Mouse (Mus musculus) spleen, adult 2 months (tissue): ENCODE measurements around the gene Tns1. TPM values are rescaled to one million over a fixed set of nuclear protein-coding genes. Genes with fewer than 3 reads are reported as not detected.
"Not testable (repeated sequence)": the region's sequence is repeated elsewhere in the genome, so short reads cannot be mapped to it uniquely, and the experiment has no call there.

ENCODE experiments used
- DNase-seq, 2 experiments: peaks; one replicate each; pipeline versions ENCODE4 v3.0.0 to v3.0.0-alpha.2; 2012 to 2021; ENCODE audit warnings: low spot score in 2 of 2, low read depth in 1 of 2
- H3K27ac ChIP-seq: fragments of 200-500 bp; 2 replicates; pipeline ENCODE4 v1.5.1; 2012; ENCODE audit warnings: low read length, inconsistent platforms; ENCODE audit not compliant: insufficient read depth
- H3K27me3 ChIP-seq: fragments of 200-500 bp; 2 replicates; pipeline ENCODE4 v1.6.1; 2012; ENCODE audit warnings: mild to moderate bottlenecking, moderate library complexity, low read length, inconsistent platforms; ENCODE audit not compliant: control insufficient read depth, insufficient read depth
- H3K36me3 ChIP-seq: fragments of 200-500 bp; 2 replicates; pipeline ENCODE4 v1.6.1; 2012; ENCODE audit warnings: mild to moderate bottlenecking, low read length, inconsistent platforms; ENCODE audit not compliant: control insufficient read depth, insufficient read depth
- H3K4me1 ChIP-seq: fragments of 200-500 bp; 2 replicates; pipeline ENCODE4 v1.6.1; 2011; ENCODE audit warnings: inconsistent platforms; ENCODE audit not compliant: control insufficient read depth, insufficient read depth, insufficient read length
- H3K4me3 ChIP-seq: fragments of 200-500 bp; 2 replicates; pipeline ENCODE4 v1.5.1; 2011; ENCODE audit warnings: mild to moderate bottlenecking, inconsistent platforms; ENCODE audit not compliant: insufficient read depth, insufficient read length; ENCODE audit errors: extremely low read depth
- CTCF ChIP-seq: fragments of 200-500 bp; IDR thresholded peaks from 2 replicates; pipeline ENCODE4 v1.5.1; 2011; ENCODE audit warnings: mild to moderate bottlenecking, inconsistent platforms; ENCODE audit not compliant: insufficient read depth, insufficient read length, insufficient replicate concordance; ENCODE audit errors: extremely low read depth
- POLR2A ChIP-seq: fragments of 200-500 bp; IDR thresholded peaks from 2 replicates; pipeline ENCODE4 v1.6.1; 2011; ENCODE audit warnings: low read depth, low read length, inconsistent platforms
- WGBS: fragments of 180-500 bp; shearing (Covaris S2); methylation state at CpG from one replicate; pipeline ENCODE4 v1.1.7; 2018; 5-methylcytosine and 5-hydroxymethylcytosine counted together
- polyA plus RNA-seq: library from polyadenylated mRNA; depleted of rRNA; stranded (reverse); fragments of >200 nt; gene quantifications from 2 replicates; pipeline ENCODE4 v1.2.3, GENCODE M21; 2012

Tns1 gene
- polyA plus RNA-seq, 1 experiment = 80.4 TPM

GRCm38 (mm10) chr1:73906376-73906775 lies 217.9 kb downstream of the Tns1 start:
- DNase-seq = no peak
- WGBS = 87% methylated on average over 6 of the region's 6 CpGs
- Histone ChIP-seq H3K4me3 (no peak overlapping the region), H3K36me3 (no peaks in the 10 kb centered on the region), H3K27me3 (no peaks in the 10 kb centered on the region), H3K4me1 (no peaks in the 10 kb centered on the region; the same call in 1 of the 2 replicates), H3K27ac (no peak overlapping the region)
- TF ChIP-seq CTCF (no peak), POLR2A (no peak)

- TF ChIP-seq POLR2A (no peak), CTCF (no peak)
- 89% methylated on average over 5 of the region's 5 CpGs for WGBS
- Histone ChIP-seq H3K36me3 (no peaks in the 10 kb centered on the region), H3K27ac (no peak overlapping the region), H3K4me3 (no peak overlapping the region), H3K27me3 (no peaks in the 10 kb centered on the region), H3K4me1 (no peaks in the 10 kb centered on the region; the same call in 1 of the 2 replicates)
- DNase-seq = no peak
Observed at GRCm38 (mm10) chr1:73905811-73906190, 218.4 kb downstream of the Tns1 start.

- no peaks in the 10 kb centered on the region for H3K4me1 ChIP-seq
- no peaks in the 10 kb centered on the region for H3K27me3 ChIP-seq
- no peak overlapping the region for H3K27ac ChIP-seq
- WGBS = 50% methylated on average over 10 of the region's 10 CpGs
- TF ChIP-seq POLR2A (no peak), CTCF (no peak)
- no peaks in the 10 kb centered on the region for H3K36me3 ChIP-seq
- H3K4me3 ChIP-seq = no peak overlapping the region
- DNase-seq = no peak
Observed at GRCm38 (mm10) chr1:73905111-73905810, 219.0 kb downstream of the Tns1 start.

- no peaks in the 10 kb centered on the region for H3K4me1 ChIP-seq
- H3K36me3 ChIP-seq = no peaks in the 10 kb centered on the region
- H3K27me3 ChIP-seq = no peaks in the 10 kb centered on the region
- H3K27ac ChIP-seq = no peak overlapping the region
- TF ChIP-seq POLR2A = no peak
- no peak for TF ChIP-seq CTCF
- DNase-seq = no peak
- WGBS = 92% methylated on average over 8 of the region's 8 CpGs
- no peak overlapping the region for H3K4me3 ChIP-seq
Observed at GRCm38 (mm10) chr1:73904641-73905040, 219.6 kb downstream of the Tns1 start.

GRCm38 (mm10) chr1:73903035-73903434 lies 221.2 kb downstream of the Tns1 start:
- no peaks in the 10 kb centered on the region for H3K27me3 ChIP-seq
- no peak for TF ChIP-seq POLR2A
- H3K27ac ChIP-seq = no peak overlapping the region
- H3K4me1 ChIP-seq = no peaks in the 10 kb centered on the region
- H3K4me3 ChIP-seq = no peak overlapping the region
- H3K36me3 ChIP-seq = no peaks in the 10 kb centered on the region
- DNase-seq = no peak
- WGBS = 90% methylated on average over 5 of the region's 5 CpGs

- Histone ChIP-seq H3K27me3 (no peaks in the 10 kb centered on the region), H3K27ac (no peak overlapping the region), H3K36me3 (no peaks in the 10 kb centered on the region), H3K4me1 (no peaks in the 10 kb centered on the region), H3K4me3 (no peak overlapping the region)
- peak; percentile 36 to 52 for DNase-seq
- 31% methylated on average over 16 of the region's 16 CpGs for WGBS
- peak; percentile 65; the same call in 1 of the 2 replicates for TF ChIP-seq CTCF
- TF ChIP-seq POLR2A = no peak
Observed at GRCm38 (mm10) chr1:73902171-73902991, 221.9 kb downstream of the Tns1 start.

- H3K27ac ChIP-seq = no peak overlapping the region
- 7% methylated on average over 3 of the region's 3 CpGs for WGBS
- no peak overlapping the region for H3K4me3 ChIP-seq
- no peaks in the 10 kb centered on the region for H3K36me3 ChIP-seq
- H3K4me1 ChIP-seq = no peaks in the 10 kb centered on the region
- peak; percentile 39 to 63 for DNase-seq
- TF ChIP-seq POLR2A (no peak), CTCF (peak; percentile 77; the same call in 1 of the 2 replicates)
- no peaks in the 10 kb centered on the region for H3K27me3 ChIP-seq
Observed at GRCm38 (mm10) chr1:73901496-73901899, 222.8 kb downstream of the Tns1 start.

- not testable (repeated sequence) for H3K36me3 ChIP-seq, H3K27me3 ChIP-seq, H3K4me1 ChIP-seq, DNase-seq, H3K27ac ChIP-seq, H3K4me3 ChIP-seq
- 86% methylated on average over 6 of the region's 6 CpGs for WGBS
Observed at GRCm38 (mm10) chr1:73895451-73895850, 228.8 kb downstream of the Tns1 start.
